Mouse (Mus musculus) lung, embryonic 16.5 days (tissue): Measurements from ENCODE around the gene Ikbke. TPM values are rescaled to one million over a fixed set of nuclear protein-coding genes. Genes with fewer than 3 reads are reported as not detected.

Experiments used
- ATAC-seq: fragments of 200-750 bp; cut with Nextera tagmentation; 2 replicates; pipeline ENCODE4 v1.8.0; 2017; ENCODE audit warnings: low read depth, mild to moderate bottlenecking, moderate library complexity
- H3K27ac ChIP-seq: fragments of 300-500 bp; sonication (generic); 2 replicates; pipeline ENCODE4 v1.5.1; 2014; ENCODE audit warnings: mild to moderate bottlenecking, control low read depth, low read length
- H3K27me3 ChIP-seq: fragments of 300-500 bp; sonication (generic); 2 replicates; pipeline ENCODE4 v1.6.1; 2014; ENCODE audit warnings: low read depth, low read length, mixed read lengths; ENCODE audit not compliant: control insufficient read depth, insufficient read depth
- H3K36me3 ChIP-seq: fragments of 300-500 bp; sonication (generic); 2 replicates; pipeline ENCODE4 v1.6.1; 2014; ENCODE audit warnings: low read length; ENCODE audit not compliant: control insufficient read depth, insufficient read depth
- H3K4me1 ChIP-seq: fragments of 300-500 bp; sonication (generic); replicated peaks from 2 replicates; pipeline ENCODE4 v1.6.1; 2014; ENCODE audit warnings: low read length, mixed read lengths; ENCODE audit not compliant: control insufficient read depth, insufficient read depth
- H3K4me2 ChIP-seq: fragments of 300-500 bp; sonication (generic); 2 replicates; pipeline ENCODE4 v1.6.1; 2014; ENCODE audit warnings: low read depth, low read length, control low read depth
- H3K4me3 ChIP-seq: fragments of 300-500 bp; sonication (generic); 2 replicates; pipeline ENCODE4 v1.5.1; 2014; ENCODE audit warnings: mild to moderate bottlenecking, low read length, control low read depth
- H3K9ac ChIP-seq: fragments of 300-500 bp; sonication (generic); 2 replicates; pipeline ENCODE4 v1.6.1; 2014; ENCODE audit warnings: low read length, control low read depth
- H3K9me3 ChIP-seq: fragments of 300-500 bp; sonication (generic); 2 replicates; pipeline ENCODE4 v1.6.1; 2016; ENCODE audit warnings: low read length; ENCODE audit not compliant: control insufficient read depth
- WGBS: fragments of 180-500 bp; shearing (Covaris S2); extraction: QIAGEN DNeasy Blood & Tissue Kit; methylation state at CpG from one replicate; pipeline ENCODE4 v1.1.7; 2014; 5-methylcytosine and 5-hydroxymethylcytosine counted together
- polyA plus RNA-seq: library from polyadenylated mRNA; unstranded; fragments of >200 nt; fragmentation: Nextera tagmentation; extraction: Ambion mirVana; gene quantifications from 2 replicates; pipeline ENCODE4 v1.2.1, GENCODE M21; 2015

Gene Ikbke
- polyA plus RNA-seq, 1 experiment from 2014 or later, result 4.7 TPM

- no peak overlapping the region for H3K4me3 ChIP-seq
- no peaks in the 10 kb centered on the region for H3K36me3 ChIP-seq
- H3K27me3 ChIP-seq, result no peaks in the 10 kb centered on the region
- no peak overlapping the region for H3K27ac ChIP-seq
- no peak for ATAC-seq
- H3K9me3 ChIP-seq, result no peaks in the 10 kb centered on the region
- 85% methylated on average over 1 of the region's 1 CpGs for WGBS
- peaks cover 11% of the 10 kb centered on the region for H3K4me1 ChIP-seq
- H3K9ac ChIP-seq, result no peak overlapping the region
- no peak overlapping the region for H3K4me2 ChIP-seq
Measured at GRCm38 (mm10) chr1:131211655-131212054, 67.8 kb downstream of the Ikbke start.

GRCm38 (mm10) chr1:131209971-131210426, 69.4 kb downstream of the Ikbke start:
- Histone ChIP-seq H3K4me3 (no peak overlapping the region), H3K27me3 (no peaks in the 10 kb centered on the region), H3K4me2 (no peak overlapping the region), H3K9ac (no peak overlapping the region), H3K4me1 (peaks cover 11% of the 10 kb centered on the region), H3K27ac (no peak overlapping the region), H3K36me3 (no peaks in the 10 kb centered on the region), H3K9me3 (no peaks in the 10 kb centered on the region)
- peak; percentile 24; the same call in 1 of the 2 replicates for ATAC-seq
- 66% methylated on average over 8 of the region's 8 CpGs for WGBS

- Histone ChIP-seq H3K27ac (no peak overlapping the region), H3K36me3 (no peaks in the 10 kb centered on the region), H3K4me2 (no peak overlapping the region), H3K4me3 (no peak overlapping the region), H3K9ac (no peak overlapping the region), H3K4me1 (peaks cover 8% of the 10 kb centered on the region), H3K9me3 (no peaks in the 10 kb centered on the region), H3K27me3 (no peaks in the 10 kb centered on the region)
- 92% methylated on average over 6 of the region's 6 CpGs for WGBS
- no peak for ATAC-seq
Measured at GRCm38 (mm10) chr1:131208800-131209199, 70.6 kb downstream of the Ikbke start.

GRCm38 (mm10) chr1:131208081-131208480, 71.3 kb downstream of the Ikbke start:
- no peak overlapping the region for H3K9ac ChIP-seq
- H3K4me3 ChIP-seq, result no peak overlapping the region
- H3K4me1 ChIP-seq, result peaks cover 2% of the 10 kb centered on the region
- H3K27ac ChIP-seq, result no peak overlapping the region
- 88% methylated on average over 5 of the region's 5 CpGs for WGBS
- H3K27me3 ChIP-seq, result no peaks in the 10 kb centered on the region
- no peaks in the 10 kb centered on the region for H3K9me3 ChIP-seq
- H3K36me3 ChIP-seq, result no peaks in the 10 kb centered on the region
- H3K4me2 ChIP-seq, result no peak overlapping the region
- ATAC-seq, result peak; percentile 11; the same call in 1 of the 2 replicates

- ATAC-seq, result peak; percentile 71
- whole genome bisulfite sequencing, result 2% methylated on average over 5 of the region's 5 CpGs
- Histone ChIP-seq H3K27me3 (no peaks in the 10 kb centered on the region), H3K36me3 (no peaks in the 10 kb centered on the region), H3K4me2 (no peak overlapping the region), H3K4me3 (no peak overlapping the region), H3K9me3 (no peaks in the 10 kb centered on the region), H3K9ac (no peak overlapping the region), H3K27ac (no peak overlapping the region), H3K4me1 (no peaks in the 10 kb centered on the region; the same call in 1 of the 2 replicates)
Measured at GRCm38 (mm10) chr1:131207531-131207930, 71.9 kb downstream of the Ikbke start.

- Histone ChIP-seq H3K4me3 (no peak overlapping the region), H3K4me1 (no peaks in the 10 kb centered on the region; the same call in 1 of the 2 replicates), H3K9ac (no peak overlapping the region), H3K4me2 (no peak overlapping the region), H3K27me3 (no peaks in the 10 kb centered on the region), H3K9me3 (no peaks in the 10 kb centered on the region), H3K27ac (no peak overlapping the region), H3K36me3 (no peaks in the 10 kb centered on the region)
- 68% methylated on average over 5 of the region's 5 CpGs for WGBS
- no peak for ATAC-seq
Measured at GRCm38 (mm10) chr1:131206342-131206741, 73.1 kb downstream of the Ikbke start.

GRCm38 (mm10) chr1:131204461-131204860, 74.9 kb downstream of the Ikbke start:
- H3K4me1 ChIP-seq, result peaks cover 10% of the 10 kb centered on the region
- H3K36me3 ChIP-seq, result no peaks in the 10 kb centered on the region
- no peak overlapping the region for H3K4me3 ChIP-seq
- ATAC-seq, result no peak
- no peaks in the 10 kb centered on the region for H3K27me3 ChIP-seq
- WGBS, result 60% methylated on average over 8 of the region's 8 CpGs
- no peaks in the 10 kb centered on the region for H3K9me3 ChIP-seq
- no peak overlapping the region for H3K9ac ChIP-seq
- H3K27ac ChIP-seq, result no peak overlapping the region
- H3K4me2 ChIP-seq, result no peak overlapping the region

Other genes with a start within 250 kb of the Ikbke start
- 28.7 and 41.3 TPM in 2 replicates for gene Mapkapk2, start 181.8 kb downstream of the Ikbke start, polyA plus RNA-seq
- 4.4 and 4.5 TPM in 2 replicates for gene Dyrk3, start 141.3 kb downstream of the Ikbke start, polyA plus RNA-seq
- gene Eif2d, start 126.4 kb downstream of the Ikbke start, polyA plus RNA-seq, result 63.6 and 64.4 TPM in 2 replicates
- gene Rassf5, start 34.3 kb downstream of the Ikbke start, polyA plus RNA-seq, result 6.1 and 8.2 TPM in 2 replicates
- 13.6 and 16.7 TPM in 2 replicates for gene Srgap2, start 247.7 kb upstream of the Ikbke start, polyA plus RNA-seq
- 2.2 TPM in 2 replicates for gene Fam72a, start 248.3 kb upstream of the Ikbke start, polyA plus RNA-seq